Mouse (Mus musculus): ENCODE data around the gene Sorbs1. TPM values are rescaled to one million over a fixed set of nuclear protein-coding genes. Genes with fewer than 3 reads are reported as not detected.

Gene Sorbs1
- polyA plus RNA-seq, 2 experiments = 11.3 to 31.0 TPM

GRCm38 (mm10) chr19:40299182-40299581, 214.4 kb downstream of the Sorbs1 start:
- no peak for TF ChIP-seq EP300 (IDR thresholded peaks at IDR 0.05; ENCODE audit: low read depth)
- no peak for TF ChIP-seq CTCF (IDR thresholded peaks at IDR 0.05; ENCODE audit: low read depth)
- WGBS (ENCODE audit: insufficient replicate concordance) = 86% methylated on average over 6 of the region's 6 CpGs
- Histone ChIP-seq H3K9me3 (ENCODE audit: control insufficient read depth, low read length) (no peaks in the 10 kb centered on the region), H3K27me3 (ENCODE audit: control insufficient read depth, insufficient read depth, low read length) (no peaks in the 10 kb centered on the region), H3K4me2 (ENCODE audit: low read depth) (no peak overlapping the region; the same call in 1 of the 2 replicates), H3K4me3 (ENCODE audit: insufficient read depth in 1 of 2, low read depth in 2 of 2, low read length in 2 of 2) (no peak overlapping the region), H3K27ac (no peak overlapping the region), H3K9ac (replicated peaks) (no peak overlapping the region), H3K36me3 (replicated peaks; ENCODE audit: control insufficient read depth, insufficient read depth, low read depth) (no peaks in the 10 kb centered on the region; the same call in 1 of the 2 replicates), H3K4me1 (replicated peaks; ENCODE audit: control insufficient read depth in 2 of 2, insufficient read depth in 2 of 2, low read length in 1 of 2) (peaks cover 15 to 42% of the 10 kb centered on the region in 2 experiments)
- ATAC-seq (ENCODE audit: insufficient read depth) = no peak
- no peak for DNase-seq (ENCODE audit: low read depth in 3 of 3, low spot score in 3 of 3)

GRCm38 (mm10) chr19:40298574-40298973, 215.0 kb downstream of the Sorbs1 start:
- peak overlapping the region in 1 of 2 experiments; percentile 27; a peak in 2 of 4 replicates for H3K4me3 ChIP-seq (ENCODE audit: insufficient read depth in 1 of 2, low read depth in 2 of 2, low read length in 2 of 2)
- peak overlapping the region; percentile 86 for H3K27ac ChIP-seq

GRCm38 (mm10) chr19:40297798-40298144, 215.8 kb downstream of the Sorbs1 start:
- ATAC-seq (ENCODE audit: insufficient read depth) = peak; percentile 57
- H3K27ac ChIP-seq = peak overlapping the region; percentile 86
- TF ChIP-seq CTCF (IDR thresholded peaks at IDR 0.05; ENCODE audit: low read depth) (no peak), EP300 (IDR thresholded peaks at IDR 0.05; ENCODE audit: low read depth) (no peak)
- H3K4me2 ChIP-seq (ENCODE audit: low read depth) = peak overlapping the region; percentile 67
- WGBS (ENCODE audit: insufficient replicate concordance) = 27% methylated on average over 4 of the region's 4 CpGs
- H3K4me3 ChIP-seq (ENCODE audit: insufficient read depth in 1 of 2, low read depth in 2 of 2, low read length in 2 of 2) = peak overlapping the region in 1 of 2 experiments; percentile 27; a peak in 3 of 4 replicates
- H3K9ac ChIP-seq (replicated peaks) = peak overlapping the region; percentile 59
- no peaks in the 10 kb centered on the region for H3K27me3 ChIP-seq (ENCODE audit: control insufficient read depth, insufficient read depth, low read length)
- DNase-seq (ENCODE audit: low read depth in 3 of 3, low spot score in 3 of 3) = no peak
- no peaks in the 10 kb centered on the region; the same call in 1 of the 2 replicates for H3K36me3 ChIP-seq (replicated peaks; ENCODE audit: control insufficient read depth, insufficient read depth, low read depth)
- H3K4me1 ChIP-seq (replicated peaks; ENCODE audit: control insufficient read depth in 2 of 2, insufficient read depth in 2 of 2, low read length in 1 of 2) = peaks cover 15 to 42% of the 10 kb centered on the region in 2 experiments
- H3K9me3 ChIP-seq (ENCODE audit: control insufficient read depth, low read length) = no peaks in the 10 kb centered on the region

More at GRCm38 (mm10) chr19:40298574-40298973, 215.0 kb downstream of the Sorbs1 start:
- 85% methylated on average over 2 of the region's 2 CpGs for WGBS (ENCODE audit: insufficient replicate concordance)
- Histone ChIP-seq H3K9ac (replicated peaks) (peak overlapping the region; percentile 59), H3K36me3 (replicated peaks; ENCODE audit: control insufficient read depth, insufficient read depth, low read depth) (no peaks in the 10 kb centered on the region; the same call in 1 of the 2 replicates), H3K9me3 (ENCODE audit: control insufficient read depth, low read length) (no peaks in the 10 kb centered on the region), H3K4me1 (replicated peaks; ENCODE audit: control insufficient read depth in 2 of 2, insufficient read depth in 2 of 2, low read length in 1 of 2) (peaks cover 15 to 42% of the 10 kb centered on the region in 2 experiments), H3K4me2 (ENCODE audit: low read depth) (peak overlapping the region; percentile 67), H3K27me3 (ENCODE audit: control insufficient read depth, insufficient read depth, low read length) (no peaks in the 10 kb centered on the region)
- ATAC-seq (ENCODE audit: insufficient read depth) = no peak
- no peak for DNase-seq (ENCODE audit: low read depth in 3 of 3, low spot score in 3 of 3)
- TF ChIP-seq CTCF (IDR thresholded peaks at IDR 0.05; ENCODE audit: low read depth) = no peak
- TF ChIP-seq EP300 (IDR thresholded peaks at IDR 0.05; ENCODE audit: low read depth) = no peak

GRCm38 (mm10) chr19:40297078-40297797, 216.3 kb downstream of the Sorbs1 start:
- Histone ChIP-seq H3K4me2 (ENCODE audit: low read depth) (peak overlapping the region; percentile 67), H3K9me3 (ENCODE audit: control insufficient read depth, low read length) (no peaks in the 10 kb centered on the region)
- ATAC-seq (ENCODE audit: insufficient read depth) = peak; percentile 99

GRCm38 (mm10) chr19:40294231-40294630, 219.3 kb downstream of the Sorbs1 start:
- WGBS (ENCODE audit: insufficient replicate concordance) = 46% methylated on average over 1 of the region's 1 CpGs
- Histone ChIP-seq H3K9ac (replicated peaks) (no peak overlapping the region), H3K9me3 (ENCODE audit: control insufficient read depth, low read length) (no peaks in the 10 kb centered on the region), H3K4me2 (ENCODE audit: low read depth) (no peak overlapping the region), H3K4me3 (ENCODE audit: insufficient read depth in 1 of 2, low read depth in 2 of 2, low read length in 2 of 2) (no peak overlapping the region), H3K27me3 (ENCODE audit: control insufficient read depth, insufficient read depth, low read length) (no peaks in the 10 kb centered on the region), H3K36me3 (replicated peaks; ENCODE audit: control insufficient read depth, insufficient read depth, low read depth) (no peaks in the 10 kb centered on the region; the same call in 1 of the 2 replicates), H3K27ac (no peak overlapping the region), H3K4me1 (replicated peaks; ENCODE audit: control insufficient read depth in 2 of 2, insufficient read depth in 2 of 2, low read length in 1 of 2) (peaks cover 15 to 36% of the 10 kb centered on the region in 2 experiments)
- TF ChIP-seq EP300 (IDR thresholded peaks at IDR 0.05; ENCODE audit: low read depth) (no peak), CTCF (IDR thresholded peaks at IDR 0.05; ENCODE audit: low read depth) (no peak)
- no peak for ATAC-seq (ENCODE audit: insufficient read depth)
- no peak for DNase-seq (ENCODE audit: low read depth in 3 of 3, low spot score in 3 of 3)

More at GRCm38 (mm10) chr19:40297078-40297797, 216.3 kb downstream of the Sorbs1 start:
- Histone ChIP-seq H3K27me3 (ENCODE audit: control insufficient read depth, insufficient read depth, low read length) (no peaks in the 10 kb centered on the region), H3K4me1 (replicated peaks; ENCODE audit: control insufficient read depth in 2 of 2, insufficient read depth in 2 of 2, low read length in 1 of 2) (peaks cover 15 to 42% of the 10 kb centered on the region in 2 experiments), H3K9ac (replicated peaks) (peak overlapping the region; percentile 59), H3K4me3 (ENCODE audit: insufficient read depth in 1 of 2, low read depth in 2 of 2, low read length in 2 of 2) (peak overlapping the region in 1 of 2 experiments; percentile 27; a peak in 2 of 4 replicates), H3K27ac (peak overlapping the region; percentile 86), H3K36me3 (replicated peaks; ENCODE audit: control insufficient read depth, insufficient read depth, low read depth) (no peaks in the 10 kb centered on the region; the same call in 1 of the 2 replicates)
- peak; percentile 68 to 70 (median 68) for DNase-seq (ENCODE audit: low read depth in 3 of 3, low spot score in 3 of 3)
- WGBS (ENCODE audit: insufficient replicate concordance) = 36% methylated on average over 7 of the region's 7 CpGs
- TF ChIP-seq EP300 (IDR thresholded peaks at IDR 0.05; ENCODE audit: low read depth) = peak; percentile 86
- TF ChIP-seq CTCF (IDR thresholded peaks at IDR 0.05; ENCODE audit: low read depth) = no peak

All from liver, embryonic 14.5 days (tissue).